Mouse (Mus musculus) heart, adult 2 months (tissue): ENCODE results near the gene Itga8.

Experiments
- CTCF ChIP-seq: fragments of 200-600 bp; IDR thresholded peaks from 2 replicates; pipeline ENCODE4 v1.8.1; 2022; ENCODE audit warnings: antibody characterized with exemption, mild to moderate bottlenecking, moderate library complexity
- POLR2A ChIP-seq: fragments of 200-500 bp; IDR thresholded peaks from 2 replicates; pipeline ENCODE4 v1.6.1; 2011; ENCODE audit warnings: mild to moderate bottlenecking, low read depth, low read length, control low read depth; ENCODE audit not compliant: insufficient read depth

DNA sequence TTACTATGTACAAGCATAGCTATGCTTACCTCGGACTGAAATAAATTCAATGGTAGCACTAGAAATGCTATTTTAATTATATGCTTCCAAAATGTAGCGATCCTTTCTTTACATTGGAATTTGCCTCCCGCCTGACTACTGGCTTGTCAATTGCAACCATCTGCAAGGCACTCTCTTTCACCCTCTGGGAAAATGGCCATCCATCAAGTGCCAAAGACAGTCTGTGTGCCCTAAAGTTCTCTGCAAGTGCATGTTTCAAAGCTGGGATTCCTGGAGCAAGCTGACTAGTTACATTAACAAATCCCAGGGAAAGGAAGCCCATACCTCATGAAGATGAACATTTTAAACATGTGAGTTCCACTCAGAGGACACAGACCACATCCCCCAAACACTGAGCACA lies 145.3 kb downstream of the Itga8 start:
- no peak for TF ChIP-seq POLR2A
- TF ChIP-seq CTCF: no peak
